Mouse (Mus musculus) stomach, embryonic 14.5 days (tissue): ENCODE results near the gene Vac14. TPM values are rescaled to one million over a fixed set of nuclear protein-coding genes. Genes with fewer than 3 reads are reported as not detected.

Experiments
- ATAC-seq: fragments of 200-750 bp; cut with Nextera tagmentation; 2 replicates; pipeline ENCODE4 v1.8.0; 2017; ENCODE audit warnings: low read depth, moderate TSS enrichment; ENCODE audit not compliant: insufficient number of reproducible peaks, insufficient read depth, low FRiP score
- H3K27ac ChIP-seq: fragments of 300-500 bp; sonication (generic); 2 replicates; pipeline ENCODE4 v1.5.1; 2014; ENCODE audit warnings: mild to moderate bottlenecking, low read length, moderate library complexity, mixed read lengths
- H3K27me3 ChIP-seq: fragments of 300-500 bp; sonication (generic); 2 replicates; pipeline ENCODE4 v1.6.1; 2014; ENCODE audit warnings: low read length, control low read depth, mixed read lengths; ENCODE audit not compliant: control insufficient read depth, insufficient read depth
- H3K36me3 ChIP-seq: fragments of 300-500 bp; sonication (generic); 2 replicates; pipeline ENCODE4 v1.6.1; 2014; ENCODE audit warnings: mild to moderate bottlenecking, control low read depth, low read length, moderate library complexity, mixed read lengths; ENCODE audit not compliant: control insufficient read depth, insufficient read depth
- H3K4me1 ChIP-seq: fragments of 300-500 bp; sonication (generic); 2 replicates; pipeline ENCODE4 v1.6.1; 2014; ENCODE audit warnings: low read length, control low read depth, mixed read lengths; ENCODE audit not compliant: control insufficient read depth, insufficient read depth
- H3K4me2 ChIP-seq: fragments of 300-500 bp; sonication (generic); replicated peaks from 2 replicates; pipeline ENCODE4 v1.6.1; 2014; ENCODE audit warnings: low read depth, low read length, control low read depth
- H3K4me3 ChIP-seq: fragments of 300-500 bp; sonication (generic); 2 replicates; pipeline ENCODE4 v1.5.1; 2014; ENCODE audit warnings: low read depth, low read length, control low read depth
- H3K9ac ChIP-seq: fragments of 300-500 bp; sonication (generic); replicated peaks from 2 replicates; pipeline ENCODE4 v1.6.1; 2014; ENCODE audit warnings: low read depth, mild to moderate bottlenecking, control low read depth, low read length, moderate library complexity, mixed read lengths
- H3K9me3 ChIP-seq: fragments of 300-500 bp; sonication (generic); 2 replicates; pipeline ENCODE4 v1.6.1; 2016; ENCODE audit warnings: low read depth, low read length, control low read depth; ENCODE audit not compliant: control insufficient read depth
- WGBS: fragments of 180-500 bp; shearing (Covaris S2); extraction: QIAGEN DNeasy Blood & Tissue Kit; methylation state at CpG from one replicate; pipeline ENCODE4 v1.1.7; 2014; 5-methylcytosine and 5-hydroxymethylcytosine counted together
- polyA plus RNA-seq: library from polyadenylated mRNA; unstranded; fragments of >200 nt; fragmentation: Nextera tagmentation; extraction: Ambion mirVana; gene quantifications from 2 replicates; pipeline ENCODE4 v1.2.1, GENCODE M21; 2014

Vac14 gene
- polyA plus RNA-seq, 1 experiment from 2014 or later = 18.7 TPM

DNA sequence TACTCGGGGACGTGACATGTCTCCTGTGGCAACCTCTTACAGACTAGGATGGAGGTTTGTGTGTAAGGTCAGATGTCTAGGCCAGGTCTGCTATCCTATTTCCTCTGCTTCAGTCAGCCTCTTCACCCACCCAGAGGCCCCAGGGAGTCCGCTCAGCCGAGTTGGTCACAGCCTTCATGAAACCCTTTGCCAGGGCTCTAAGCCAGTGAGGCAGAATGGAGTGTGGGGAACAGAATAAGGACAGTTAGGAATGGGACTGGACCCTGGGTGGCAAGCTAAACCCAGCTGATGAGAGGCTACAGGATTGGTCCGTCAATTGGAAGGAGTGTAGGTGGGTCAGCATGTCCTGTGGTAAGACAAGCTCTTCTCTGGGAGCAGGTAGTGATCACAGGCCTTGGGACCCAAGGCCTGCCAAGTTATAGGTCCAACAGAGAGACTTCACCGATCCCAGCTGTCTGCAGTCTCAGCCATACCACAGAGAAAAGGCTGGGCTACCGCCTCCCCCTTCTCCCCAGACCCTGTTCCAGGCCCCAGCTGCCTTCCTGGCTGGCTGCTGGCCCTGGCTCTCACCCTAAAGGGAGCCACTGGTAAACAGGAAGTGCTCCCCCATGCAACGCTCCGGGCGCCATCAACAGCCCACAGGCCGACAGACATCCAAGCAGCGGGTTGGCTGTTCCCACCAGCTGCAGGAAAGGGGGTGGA is 100.7 kb downstream of the Vac14 start:
- Histone ChIP-seq H3K4me1 (peaks cover 74% of the 10 kb centered on the region), H3K9me3 (no peaks in the 10 kb centered on the region), H3K36me3 (peaks cover 2% of the 10 kb centered on the region; the same call in 1 of the 2 replicates), H3K9ac (no peak overlapping the region), H3K27ac (peak overlapping the region; percentile 74; the same call in 1 of the 2 replicates), H3K4me3 (no peak overlapping the region), H3K4me2 (peak overlapping the region; percentile 7; the same call in 1 of the 2 replicates), H3K27me3 (no peaks in the 10 kb centered on the region)
- WGBS = 39% methylated on average over 12 of the region's 12 CpGs
- ATAC-seq = no peak

DNA sequence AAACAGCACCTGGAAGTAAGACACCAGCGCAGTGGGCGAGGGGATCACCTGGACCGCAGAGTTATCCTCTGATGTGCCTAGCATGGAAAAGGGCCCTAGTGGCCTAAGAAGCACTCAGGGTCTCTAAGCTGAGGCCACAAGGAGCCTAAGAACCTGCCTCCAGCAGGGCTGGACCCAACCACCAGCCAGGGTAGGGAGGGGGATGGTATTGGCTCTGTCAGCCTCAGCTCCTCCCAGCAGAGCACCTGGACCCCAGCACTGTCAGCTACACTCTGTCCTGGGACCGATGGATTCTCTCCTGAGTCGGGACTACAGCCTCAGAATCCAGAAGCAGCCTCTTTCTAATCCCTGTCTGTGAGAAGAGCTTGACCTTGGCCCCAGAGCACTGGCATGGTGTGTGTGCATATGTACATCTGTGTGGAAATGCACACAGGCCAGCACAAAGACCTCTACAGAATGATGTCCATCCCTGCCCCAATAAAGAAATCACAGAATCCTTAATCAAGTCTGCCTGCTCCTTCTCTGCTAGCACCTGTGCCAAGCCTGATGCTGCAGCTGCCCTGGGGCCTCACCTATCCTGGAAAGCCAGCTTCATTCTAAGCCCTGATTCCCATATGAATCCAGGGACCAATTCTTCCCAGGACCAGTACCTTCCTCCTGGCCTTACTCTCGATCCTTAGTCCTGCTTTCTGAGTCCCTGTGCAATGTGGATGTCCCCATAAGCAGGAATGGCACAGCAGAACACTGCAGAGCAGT is 101.7 kb downstream of the Vac14 start:
- WGBS = 45% methylated on average over 6 of the region's 6 CpGs

DNA sequence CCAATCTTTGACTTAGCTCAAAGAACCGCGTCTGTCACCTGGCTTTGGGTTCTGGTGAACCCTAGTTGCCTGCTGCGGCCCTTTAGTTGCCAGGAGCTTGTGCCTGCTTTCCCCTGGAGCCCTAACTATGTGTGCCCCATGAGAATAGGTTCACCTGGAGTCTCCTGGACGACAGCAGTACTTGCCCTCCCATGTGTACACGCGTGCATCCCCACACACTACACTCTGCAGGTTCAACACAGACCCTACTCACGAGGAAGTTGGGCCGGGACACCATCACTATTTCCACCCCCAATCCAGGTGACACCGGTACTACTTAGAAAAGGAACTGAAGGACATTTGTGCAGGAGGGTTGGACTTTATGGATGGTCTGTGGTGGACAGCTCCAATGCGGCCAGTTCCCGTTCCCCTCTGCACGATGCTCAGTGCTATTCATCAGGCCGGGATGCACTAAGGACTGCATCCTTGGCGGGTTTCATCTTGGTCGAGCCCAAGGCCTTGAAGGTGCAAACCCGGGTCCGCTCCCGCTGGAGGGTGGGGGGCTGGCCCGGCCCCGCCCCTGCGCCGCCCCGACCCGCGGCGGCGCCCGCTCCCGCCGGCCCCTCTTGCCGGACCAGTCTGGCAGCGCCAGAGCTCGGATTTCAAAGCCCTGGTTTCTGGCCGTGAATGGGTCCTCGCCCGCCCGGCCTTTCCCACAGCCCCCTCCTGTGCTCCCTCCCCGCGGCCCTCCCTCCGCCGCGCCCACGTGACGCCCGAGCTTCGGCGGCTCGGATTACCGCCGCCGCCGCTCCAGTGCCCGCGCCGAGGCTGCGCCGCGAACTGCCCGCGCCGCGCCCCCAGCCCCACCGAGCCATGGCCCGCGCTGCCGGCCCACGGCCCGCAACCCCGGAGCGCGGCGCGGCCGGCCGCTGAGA is 102.6 kb downstream of the Vac14 start, which contains the start of gene Mtss1l:
TSS of gene Mtss1l (plus strand) at position 792 of the 914 bp plus-strand sequence.
- WGBS = 3% methylated on average over 66 of the region's 75 CpGs
- Histone ChIP-seq H3K4me3 (peak within 1 kb of the TSS; percentile 58), H3K27ac (peak within 1 kb of the TSS; percentile 84), H3K9me3 (no peaks in the 10 kb centered on the region), H3K4me2 (peak within 1 kb of the TSS; percentile 92), H3K27me3 (no peaks in the 10 kb centered on the region), H3K4me1 (peaks cover 86% of the 10 kb centered on the region), H3K36me3 (peaks cover 4% of the 10 kb centered on the region), H3K9ac (peak within 1 kb of the TSS; percentile 90)
- peak; percentile 86 for ATAC-seq

More for the DNA sequence above, 101.7 kb downstream of the Vac14 start:
- ATAC-seq = no peak
- Histone ChIP-seq H3K4me2 (0 out of 2 replicates have a peak overlapping the region, but pooled peaks have one; percentile 92), H3K4me3 (no peak overlapping the region), H3K9me3 (no peaks in the 10 kb centered on the region), H3K9ac (no peak overlapping the region), H3K27ac (peak overlapping the region; percentile 84; the same call in 1 of the 2 replicates), H3K27me3 (no peaks in the 10 kb centered on the region), H3K4me1 (peaks cover 84% of the 10 kb centered on the region), H3K36me3 (peaks cover 4% of the 10 kb centered on the region)

DNA sequence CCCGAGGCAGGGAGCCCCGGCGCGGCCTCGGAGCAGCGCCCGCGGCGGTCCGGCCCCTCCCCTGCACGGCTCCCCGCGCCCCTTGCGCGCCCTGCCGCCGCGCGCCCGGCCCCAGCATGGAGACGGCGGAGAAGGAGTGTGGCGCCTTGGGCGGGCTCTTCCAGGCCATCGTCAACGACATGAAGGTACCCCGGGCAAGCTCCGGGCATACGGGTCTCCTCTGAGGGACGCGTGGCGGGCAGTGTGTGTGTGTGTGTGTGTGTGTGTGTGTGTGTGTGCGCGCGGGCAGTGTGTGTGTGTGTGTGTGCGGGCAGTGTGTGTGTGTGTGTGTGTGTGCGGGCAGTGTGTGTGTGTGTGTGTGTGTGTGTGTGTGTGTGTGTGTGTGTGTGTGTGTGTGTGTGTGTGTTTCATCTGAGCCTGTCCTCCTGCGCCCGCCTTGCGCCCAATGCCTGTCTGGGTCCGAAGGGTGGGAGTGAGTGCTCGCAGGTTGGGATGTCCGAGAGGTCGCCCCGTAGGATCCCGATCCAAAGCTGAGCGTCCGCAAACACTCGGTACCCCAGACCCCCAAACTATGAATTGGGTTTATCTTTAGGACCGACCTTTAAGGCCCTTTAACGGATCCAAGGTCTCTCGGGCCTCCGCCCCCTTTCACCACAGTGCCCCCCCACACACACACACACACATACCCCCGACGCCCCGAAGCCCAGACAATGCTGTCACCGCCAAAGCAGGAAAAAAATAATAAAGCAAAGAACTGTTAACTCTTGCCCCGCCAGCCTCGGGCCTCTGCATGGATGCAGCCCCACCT is 103.4 kb downstream of the Vac14 start:
- Histone ChIP-seq H3K27me3 (no peaks in the 10 kb centered on the region), H3K4me2 (peak overlapping the region; percentile 92), H3K27ac (peak overlapping the region; percentile 84), H3K9me3 (no peaks in the 10 kb centered on the region), H3K9ac (peak overlapping the region; percentile 90), H3K4me3 (peak overlapping the region; percentile 58), H3K4me1 (peaks cover 78% of the 10 kb centered on the region), H3K36me3 (peaks cover 4% of the 10 kb centered on the region)
- WGBS = under 1% methylated on average over 44 of the region's 59 CpGs
- peak; percentile 47 for ATAC-seq

DNA sequence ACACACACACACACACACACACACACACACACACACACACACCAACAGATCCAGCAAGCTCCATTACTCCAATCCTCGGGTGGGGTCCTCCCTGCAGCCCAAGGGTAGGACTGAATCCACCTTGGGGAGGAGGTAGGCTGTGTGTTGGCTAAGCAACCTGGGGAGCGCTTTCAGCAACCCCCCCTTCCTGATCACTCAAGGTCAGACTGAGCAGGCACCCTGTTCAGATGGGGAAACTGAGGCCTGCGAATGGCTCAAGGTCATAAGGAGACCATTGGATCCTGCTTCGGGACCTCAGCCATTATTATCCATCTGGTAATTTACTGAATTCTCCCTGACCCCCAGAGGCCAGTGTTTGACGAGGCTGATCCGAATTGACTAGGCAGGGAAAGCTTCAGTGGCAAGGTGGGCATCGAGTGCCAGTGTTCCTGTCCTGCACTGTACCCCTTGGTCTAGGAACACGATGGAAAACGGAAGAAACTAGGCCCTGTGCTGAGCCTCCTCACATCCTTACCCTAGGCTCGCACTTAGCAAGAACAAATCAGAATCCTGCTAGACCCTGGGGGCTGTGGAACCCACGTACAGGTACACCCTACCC is 104.1 kb downstream of the Vac14 start:
- WGBS = 40% methylated on average over 11 of the region's 11 CpGs
- peaks cover 11% of the 10 kb centered on the region for H3K36me3 ChIP-seq
- H3K27ac ChIP-seq = peak overlapping the region; percentile 84
- H3K27me3 ChIP-seq = no peaks in the 10 kb centered on the region
- no peaks in the 10 kb centered on the region for H3K9me3 ChIP-seq
- peak overlapping the region; percentile 92 for H3K4me2 ChIP-seq
- peaks cover 71% of the 10 kb centered on the region for H3K4me1 ChIP-seq
- peak overlapping the region; percentile 58 for H3K4me3 ChIP-seq
- H3K9ac ChIP-seq = peak overlapping the region; percentile 90
- ATAC-seq = no peak

DNA sequence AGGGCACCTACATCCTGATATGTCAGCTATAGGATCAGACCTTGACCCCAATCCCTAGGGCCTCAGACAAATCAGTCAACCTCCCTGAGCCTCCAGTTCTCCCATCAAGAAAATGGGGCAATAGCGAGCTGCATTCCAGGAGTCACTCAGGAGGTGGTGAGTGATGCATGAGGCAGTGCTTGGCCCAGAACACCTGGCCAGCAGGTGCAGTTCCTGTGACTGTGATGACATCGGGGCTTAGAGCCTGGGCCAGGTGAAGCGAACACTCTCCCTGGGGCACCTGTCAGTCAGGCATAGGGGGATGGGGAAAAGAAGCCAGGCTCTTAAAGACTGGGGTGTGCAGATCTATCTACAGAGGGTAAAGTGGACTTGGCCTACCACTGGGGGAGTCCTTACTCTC is 106.1 kb downstream of the Vac14 start:
- Histone ChIP-seq H3K9me3 (no peaks in the 10 kb centered on the region), H3K4me3 (no peak overlapping the region), H3K36me3 (peaks cover 31% of the 10 kb centered on the region), H3K4me2 (peak overlapping the region; percentile 21; the same call in 1 of the 2 replicates), H3K27me3 (no peaks in the 10 kb centered on the region), H3K27ac (peak overlapping the region; percentile 72; the same call in 1 of the 2 replicates), H3K4me1 (peaks cover 51% of the 10 kb centered on the region), H3K9ac (no peak overlapping the region)
- 66% methylated on average over 3 of the region's 3 CpGs for WGBS
- no peak for ATAC-seq

DNA sequence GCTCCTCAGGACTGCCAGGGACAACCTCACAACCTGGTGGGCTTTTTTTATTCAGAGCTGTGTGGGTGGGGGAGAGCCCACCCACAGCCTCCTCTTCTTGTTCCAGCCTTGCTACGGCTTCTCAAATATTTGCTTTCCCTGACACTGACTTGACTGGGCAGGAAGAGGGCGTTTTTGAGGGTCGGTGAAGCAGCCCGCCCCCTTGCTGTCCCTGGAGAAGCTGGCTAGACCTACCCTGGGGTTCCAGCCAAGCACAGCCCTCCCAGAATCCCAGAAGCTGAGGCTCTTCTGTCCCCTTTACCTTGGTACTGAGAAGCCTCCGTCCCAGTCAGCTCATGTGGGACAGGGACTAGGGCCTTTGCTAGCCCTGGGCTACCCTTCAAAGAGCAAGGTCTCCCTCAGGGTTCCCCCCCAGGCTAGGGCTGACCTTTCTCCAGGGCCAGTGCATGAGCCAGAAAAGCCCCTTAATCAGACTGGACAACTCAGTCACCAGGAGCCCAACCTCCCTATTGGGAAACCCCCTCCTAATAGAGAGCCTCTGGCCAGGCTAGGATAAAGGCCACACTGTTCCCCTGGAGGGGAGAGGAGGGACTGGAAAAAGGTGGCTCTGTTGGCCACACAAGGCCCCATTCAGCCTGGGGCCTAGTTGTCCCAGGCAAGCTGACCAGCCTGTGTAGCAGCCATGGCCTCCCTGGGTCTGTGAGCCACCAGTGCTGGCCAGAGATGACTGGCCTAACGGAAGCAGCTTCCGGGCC is 106.9 kb downstream of the Vac14 start:
- Histone ChIP-seq H3K4me2 (peak overlapping the region; percentile 21; the same call in 1 of the 2 replicates), H3K4me3 (no peak overlapping the region), H3K27ac (peak overlapping the region; percentile 72), H3K27me3 (no peaks in the 10 kb centered on the region), H3K4me1 (peaks cover 43% of the 10 kb centered on the region), H3K9ac (no peak overlapping the region), H3K9me3 (no peaks in the 10 kb centered on the region), H3K36me3 (peaks cover 38% of the 10 kb centered on the region)
- ATAC-seq = no peak
- 41% methylated on average over 7 of the region's 7 CpGs for WGBS
